Mouse (Mus musculus): Measurements from ENCODE around the gene Spock2.
"Not testable (repeated sequence)": the region's sequence is repeated elsewhere in the genome, so short reads cannot be mapped to it uniquely, and the experiment has no call there.

Spock2 gene

DNA sequence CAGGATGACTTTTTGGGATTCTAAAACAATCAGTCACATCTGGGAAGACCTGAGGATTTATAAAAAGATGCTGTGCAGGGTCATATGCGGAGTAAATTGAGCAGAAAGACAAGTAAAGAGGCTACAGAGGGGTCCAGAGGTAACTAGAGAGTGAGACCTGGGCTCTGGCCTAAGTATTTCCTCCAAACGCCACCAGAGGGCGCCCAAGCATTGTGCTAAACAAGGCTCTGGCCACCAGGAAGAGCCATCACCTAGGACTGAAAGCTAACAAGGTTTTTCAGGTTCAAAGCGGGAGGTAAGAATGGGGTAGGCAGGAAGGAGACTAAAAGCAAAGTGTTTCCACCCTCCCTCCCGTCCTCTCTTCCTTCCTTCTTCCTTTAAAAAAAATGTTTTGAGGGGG is 42.1 kb downstream of the Spock2 start:
- DNase-seq (ENCODE audit: low spot score) = peak; percentile 94

DNA sequence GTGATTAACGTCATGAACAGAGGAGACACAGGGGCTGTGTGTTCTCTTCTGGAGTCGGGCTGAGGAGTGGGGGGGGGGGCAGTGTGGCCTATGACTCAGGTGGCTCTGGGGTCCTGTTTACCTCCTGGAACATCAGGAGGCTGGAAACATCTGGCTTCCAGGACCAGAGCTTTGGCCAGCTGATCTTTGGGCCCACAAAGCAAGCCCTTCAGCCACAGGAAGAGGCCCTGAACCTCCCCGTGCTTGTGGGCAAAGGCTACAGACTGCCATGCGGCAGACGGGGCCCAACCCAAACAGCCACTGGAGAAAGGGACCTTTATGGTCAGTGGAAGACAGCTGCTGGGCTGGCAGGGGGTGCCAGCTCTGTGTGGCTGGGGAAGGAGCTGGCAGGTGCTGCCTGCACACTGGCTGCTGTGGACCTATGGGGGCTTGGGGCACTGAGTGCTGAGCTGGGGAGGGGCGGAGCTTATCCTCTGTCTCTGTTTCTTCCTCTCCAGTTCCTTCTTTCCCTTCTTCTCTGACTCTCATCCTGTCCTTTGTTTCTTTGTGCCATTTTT is 45.2 kb downstream of the Spock2 start:
- DNase-seq (ENCODE audit: low spot score) = no peak

DNA sequence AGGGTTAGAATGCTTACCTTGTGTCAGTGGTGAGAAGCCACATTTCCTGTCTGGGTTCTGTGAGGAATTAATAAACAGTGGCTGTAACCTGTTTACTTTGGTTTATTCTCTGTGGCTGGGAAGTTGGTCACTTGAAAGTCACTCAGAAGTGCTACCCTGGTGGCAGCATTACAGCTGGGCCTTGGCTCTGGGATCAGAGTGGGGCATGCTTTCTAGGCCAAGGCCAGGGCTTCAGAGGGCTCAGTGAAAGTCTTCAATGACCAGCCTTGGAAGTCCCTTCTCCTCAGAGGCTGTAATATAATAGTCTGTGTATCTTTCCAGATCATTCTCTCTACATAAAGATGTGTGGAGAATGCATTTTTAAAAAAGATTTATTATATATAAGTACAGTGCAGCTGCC is 50.0 kb downstream of the Spock2 start:
- no peak for DNase-seq (ENCODE audit: low spot score)

DNA sequence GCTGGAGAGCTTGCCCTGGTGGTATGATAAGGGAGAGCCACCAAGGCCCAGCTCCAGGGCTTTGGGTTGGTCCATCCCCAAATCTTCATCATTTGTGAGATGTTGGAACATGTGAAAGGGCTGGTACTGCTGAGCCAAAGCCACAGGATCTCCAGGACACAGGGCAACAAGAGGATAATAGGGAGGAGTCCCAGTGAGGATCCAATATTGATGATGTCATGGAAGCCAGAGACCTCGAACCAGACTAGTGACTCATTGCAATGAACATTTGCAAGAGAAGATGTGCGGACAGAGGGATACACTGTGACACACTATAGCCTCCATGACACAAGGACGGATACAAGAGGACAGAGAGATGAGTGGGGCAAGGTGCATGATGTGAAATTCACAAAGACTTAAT is 52.1 kb downstream of the Spock2 start:
- DNase-seq (ENCODE audit: low spot score) = no peak

DNA sequence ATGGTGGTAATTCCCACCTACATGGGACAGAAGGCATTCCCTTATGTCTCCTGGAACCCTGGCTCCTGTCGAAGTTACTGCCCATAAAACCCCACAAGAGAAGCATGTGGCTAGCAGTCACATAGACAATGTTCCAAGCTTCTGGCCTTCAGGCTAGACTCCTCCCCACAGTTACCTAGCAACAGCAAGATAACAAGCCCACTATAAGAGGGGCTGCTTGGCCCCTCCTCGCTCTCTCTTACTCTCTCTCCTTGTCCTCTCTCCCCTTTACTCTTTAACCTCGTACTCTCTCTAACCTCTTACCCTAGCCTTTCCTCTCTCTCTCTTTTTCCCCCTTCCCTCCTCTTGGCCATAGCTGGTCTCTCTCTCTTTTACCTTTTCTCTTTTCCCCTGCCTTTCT is 55.4 kb downstream of the Spock2 start:
- not testable (repeated sequence) for DNase-seq (ENCODE audit: low spot score)

DNA sequence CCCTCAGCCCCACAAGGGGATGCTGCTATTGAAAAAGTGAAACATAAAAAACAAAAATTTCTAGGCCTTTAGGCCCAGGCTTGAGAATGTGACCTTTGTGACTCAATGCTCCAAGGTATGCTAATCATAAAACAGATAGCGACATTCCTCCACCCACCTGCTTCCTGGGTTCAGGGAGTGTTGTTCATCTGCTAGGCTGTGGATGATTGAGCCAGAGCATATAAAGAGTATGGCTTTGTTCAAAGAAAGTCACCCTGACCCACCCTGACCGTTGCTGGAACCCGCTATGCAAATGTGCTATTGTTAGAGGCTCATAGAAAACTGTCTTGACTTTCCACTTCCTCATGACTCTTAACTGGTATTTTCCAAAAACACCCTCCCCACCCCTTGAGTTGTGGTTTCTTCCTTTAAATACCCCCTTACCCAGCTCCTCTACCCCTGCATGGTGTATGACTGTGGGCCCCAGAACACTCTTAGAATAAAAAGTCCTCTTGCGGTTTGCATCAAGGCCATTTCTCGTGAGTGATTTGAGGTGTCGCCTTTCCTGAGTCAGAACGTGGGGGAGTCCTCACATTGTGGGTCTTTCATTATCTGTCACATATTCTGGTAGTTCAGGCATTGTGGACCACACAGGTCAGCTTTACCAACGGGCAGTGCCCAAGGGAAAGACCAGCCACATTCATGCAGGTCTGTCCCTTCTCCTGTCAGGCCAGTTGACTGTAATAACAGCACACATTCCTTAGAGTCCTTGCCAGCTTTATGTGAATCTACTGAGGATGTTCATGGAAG is 56.4 kb downstream of the Spock2 start:
- DNase-seq (ENCODE audit: low spot score) = not testable (repeated sequence)

DNA sequence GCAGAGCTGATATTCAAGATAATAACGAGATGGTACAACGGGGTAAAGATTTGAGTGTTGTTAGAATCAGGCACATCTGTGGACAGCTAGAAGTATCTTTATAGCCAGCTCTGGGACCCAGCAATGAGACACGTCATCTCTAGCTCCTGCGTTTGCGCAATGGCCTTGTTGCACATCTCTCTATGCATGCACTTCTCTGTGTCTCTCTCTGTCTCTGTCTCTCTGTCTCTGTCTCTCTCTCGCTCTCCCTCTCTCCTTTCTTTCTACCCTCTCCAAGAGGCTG is 56.9 kb downstream of the Spock2 start:
- no peak for DNase-seq (ENCODE audit: low spot score)

DNA sequence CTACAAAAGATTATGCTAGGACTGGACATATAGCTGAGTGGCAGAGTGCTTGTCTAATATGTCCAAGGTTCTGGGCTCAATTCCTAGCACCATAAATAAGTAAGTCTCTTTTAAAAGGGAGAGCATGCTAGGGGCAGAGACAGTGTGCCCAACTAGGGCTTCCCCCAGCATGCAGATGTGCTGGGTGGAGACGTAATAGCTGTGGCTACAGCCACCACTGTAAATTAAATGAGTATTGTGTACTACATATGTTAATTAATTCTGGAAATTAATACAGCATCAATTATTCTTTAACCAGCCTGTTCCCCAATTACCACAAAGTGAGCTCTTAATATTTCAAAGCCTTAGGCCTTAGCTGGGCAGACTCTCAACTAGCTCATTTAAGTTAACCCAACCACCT is 58.9 kb downstream of the Spock2 start:
- no peak for DNase-seq (ENCODE audit: low spot score)

DNA sequence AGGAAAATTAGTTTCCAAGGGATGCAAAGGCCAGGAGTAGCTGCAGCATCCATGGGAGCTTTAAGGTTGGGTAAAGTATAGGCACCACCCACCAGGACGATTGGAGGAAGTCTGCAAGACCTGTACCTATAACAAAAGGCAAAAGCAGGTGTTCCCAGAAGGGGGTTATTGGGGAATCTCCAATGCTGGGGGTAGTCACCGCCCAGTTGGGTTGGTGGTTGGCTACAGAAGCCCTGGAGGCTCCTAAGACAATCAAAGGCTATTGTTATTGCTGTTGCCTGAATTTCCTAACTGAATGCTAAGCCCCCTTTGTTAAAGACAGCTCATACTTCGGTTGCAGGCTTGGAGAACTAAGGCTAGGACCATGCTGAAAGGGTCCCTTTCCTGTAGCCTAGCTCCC is 60.0 kb downstream of the Spock2 start:
- DNase-seq (ENCODE audit: low spot score) = no peak

DNA sequence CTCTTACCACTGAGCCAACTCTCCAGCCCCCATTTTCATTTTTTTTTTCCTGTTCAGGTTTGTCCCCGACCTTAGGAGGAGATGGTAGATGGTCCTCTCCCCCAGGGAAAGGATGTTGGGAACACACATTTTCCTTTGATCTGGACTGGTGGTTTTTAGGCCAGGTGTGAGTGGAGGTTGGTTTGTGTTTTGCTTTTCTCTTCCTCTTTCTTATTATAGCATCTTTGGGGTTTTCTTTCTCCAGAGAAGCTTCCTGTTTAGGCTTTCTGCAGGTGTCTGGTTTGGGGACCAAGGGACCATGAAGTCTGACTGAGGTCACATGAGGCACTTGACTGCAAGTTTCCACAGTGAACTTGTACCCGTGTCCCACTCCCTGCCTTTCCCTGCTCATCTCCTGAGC is 62.3 kb downstream of the Spock2 start:
- no peak for DNase-seq (ENCODE audit: low spot score)

DNA sequence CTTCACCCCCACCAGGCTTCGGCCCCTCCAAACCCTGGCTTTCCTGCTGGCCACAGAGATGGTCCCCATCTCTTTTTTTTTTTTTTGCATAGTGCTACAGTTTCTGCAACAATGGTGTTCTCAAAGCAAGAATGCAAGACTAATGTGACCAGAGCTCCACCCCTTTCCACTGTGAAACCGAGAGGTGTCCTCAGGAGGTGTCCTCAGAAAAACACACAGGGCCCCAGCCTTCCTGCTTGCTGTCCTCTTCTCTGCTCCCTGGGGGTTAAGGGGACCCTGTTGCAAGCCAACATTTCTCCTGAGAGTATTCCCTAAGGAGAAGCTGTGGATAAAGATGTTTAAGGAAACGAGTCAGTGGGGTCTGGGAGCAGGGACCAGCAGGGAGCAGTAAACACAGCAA is 62.9 kb downstream of the Spock2 start:
- DNase-seq (ENCODE audit: low spot score) = no peak

DNA sequence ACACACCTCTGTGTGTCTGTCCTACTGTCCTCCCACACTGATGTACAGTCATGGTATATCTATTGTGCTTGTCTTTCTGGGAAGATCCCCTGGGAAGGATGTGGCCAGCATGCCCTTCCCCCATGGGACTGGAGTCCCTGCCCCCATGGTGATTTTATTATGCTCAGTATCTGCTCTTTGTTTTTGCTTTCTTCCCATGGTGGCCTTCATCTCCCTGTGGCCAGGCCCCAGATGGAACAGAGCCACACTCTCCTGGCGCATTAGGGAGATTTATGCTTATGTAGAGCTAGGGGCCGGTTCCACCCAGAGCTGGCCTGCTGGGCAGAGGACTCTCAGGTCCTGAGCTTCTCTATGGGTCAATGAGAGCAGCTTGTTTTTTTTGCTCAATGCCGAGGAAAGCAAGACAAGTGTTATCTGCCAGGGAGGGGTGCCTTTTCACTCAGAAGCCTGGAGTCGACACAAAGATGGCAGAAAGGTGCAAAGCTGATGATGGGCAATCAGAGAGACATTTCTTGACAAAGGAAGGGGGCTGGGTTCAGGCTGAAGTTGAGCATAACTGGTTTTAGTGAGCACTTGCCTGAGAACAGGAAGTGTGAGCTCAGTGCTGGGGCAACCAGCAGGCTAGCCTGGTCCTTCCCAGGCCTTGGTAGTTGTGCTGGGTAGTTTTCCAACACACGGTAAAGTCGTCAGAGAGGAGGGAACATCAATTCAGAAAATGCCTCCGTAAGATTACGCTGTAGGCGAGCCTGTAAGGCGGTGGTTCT is 64.5 kb downstream of the Spock2 start:
- no peak for DNase-seq (ENCODE audit: low spot score)

DNA sequence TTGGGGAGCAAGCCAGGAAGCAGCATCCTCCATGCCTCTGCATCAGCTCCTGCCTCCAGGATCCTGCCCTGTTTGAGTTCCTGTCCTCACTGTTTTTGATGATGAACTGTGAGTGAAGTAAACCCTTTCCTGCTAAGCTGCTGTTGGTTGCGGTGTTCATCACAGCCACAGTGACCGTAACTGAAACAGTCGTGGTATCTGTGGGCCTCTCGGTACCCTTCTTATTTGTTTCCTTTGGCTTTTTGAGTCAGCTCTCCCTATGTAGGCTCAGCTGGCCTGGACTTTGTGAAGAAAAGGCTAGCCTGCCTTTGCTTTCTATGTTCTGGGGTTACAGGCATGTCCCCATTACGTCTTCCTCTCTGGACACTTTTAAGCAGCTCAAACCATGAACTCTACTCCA is 65.3 kb downstream of the Spock2 start:
- no peak for DNase-seq (ENCODE audit: low spot score)

DNA sequence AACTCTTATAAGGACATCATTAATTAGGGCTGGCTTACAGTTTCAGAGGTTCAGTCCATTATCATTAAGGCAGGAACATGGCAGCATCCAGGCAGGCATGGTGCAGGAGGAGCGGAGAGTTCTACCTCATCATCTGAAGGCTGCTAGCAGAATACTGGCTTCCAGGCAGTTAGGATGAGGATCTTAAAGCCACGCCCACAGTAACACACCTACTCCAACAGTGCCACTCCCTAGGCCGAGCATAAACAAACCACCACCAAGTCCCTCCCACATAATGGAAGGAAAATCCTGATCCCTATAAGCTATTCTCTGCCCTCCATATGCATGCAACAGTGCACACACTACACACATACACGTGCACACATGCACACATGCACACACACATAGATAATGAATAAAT is 66.3 kb downstream of the Spock2 start:
- DNase-seq (ENCODE audit: low spot score) = no peak

DNA sequence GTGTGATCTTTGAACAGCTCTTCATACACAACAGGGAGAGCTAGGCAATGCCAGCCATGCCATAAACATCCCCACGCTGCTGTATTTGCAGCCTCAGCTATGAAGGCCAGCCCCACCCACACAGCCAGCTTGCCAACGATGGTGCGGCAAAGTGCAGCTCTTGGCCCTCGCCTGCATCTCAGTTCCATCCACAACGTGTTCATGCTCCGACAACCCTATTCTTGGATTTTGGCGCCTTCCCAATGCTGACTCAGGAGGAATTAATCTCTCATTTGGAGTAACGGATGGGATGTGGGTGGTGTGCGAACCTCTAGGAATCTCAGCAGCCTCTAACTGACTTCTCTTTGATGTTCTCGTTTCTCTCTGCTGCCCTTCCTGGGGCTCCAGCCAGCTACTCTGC is 67.0 kb downstream of the Spock2 start:
- DNase-seq (ENCODE audit: low spot score) = no peak

DNA sequence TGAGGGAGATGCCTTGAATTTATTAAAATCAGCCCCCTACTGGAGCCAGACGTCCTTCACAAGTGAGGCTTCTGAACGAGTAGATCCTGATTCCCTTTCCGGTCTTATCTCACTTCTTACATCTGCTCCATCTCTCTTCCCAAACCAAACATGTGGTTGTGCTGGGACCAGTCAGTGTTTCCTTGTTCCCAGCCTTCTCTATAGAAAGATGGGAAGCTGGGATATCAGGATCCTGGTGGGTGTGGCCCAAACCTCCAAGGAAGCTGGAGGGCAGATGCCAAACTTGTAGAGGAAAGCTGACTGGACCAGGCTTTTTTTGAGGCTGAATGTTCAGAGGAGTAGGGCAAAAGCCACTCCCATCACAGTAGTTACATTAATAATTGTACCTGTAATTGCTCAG is 68.5 kb downstream of the Spock2 start:
- no peak for DNase-seq (ENCODE audit: low spot score)

DNA sequence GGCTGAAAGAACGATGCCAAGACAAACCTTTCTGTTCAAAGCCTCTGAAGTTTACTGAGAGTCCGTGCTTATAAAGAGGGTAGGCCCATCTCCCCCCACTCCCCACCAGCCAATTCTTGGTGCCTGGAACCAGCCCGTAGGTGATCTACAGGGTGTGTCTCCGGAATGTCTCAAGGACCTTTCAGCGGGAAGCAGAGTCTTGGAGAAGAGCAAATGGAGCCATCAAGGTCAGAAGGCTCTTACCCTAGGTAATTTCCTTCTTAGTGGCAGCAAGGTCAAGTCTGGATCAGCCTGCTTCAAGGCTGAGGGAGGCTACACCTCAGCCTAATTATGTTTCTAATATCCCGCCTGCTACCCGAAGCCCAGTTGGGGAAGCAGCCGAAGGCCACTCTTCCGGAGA is 69.3 kb downstream of the Spock2 start:
- DNase-seq (ENCODE audit: low spot score) = not testable (repeated sequence)
